Mouse (Mus musculus) G1E (cell line): ENCODE measurements around the gene Lef1.

Experiments used
- CTCF ChIP-seq: IDR thresholded peaks from 2 replicates; pipeline ENCODE4 v1.5.1; 2012; ENCODE audit warnings: low read depth, low read length, inconsistent platforms, mixed read lengths
- POLR2AphosphoS5 ChIP-seq: IDR thresholded peaks from 2 replicates; pipeline ENCODE4 v1.6.1; 2012; ENCODE audit warnings: low read depth, low read length, inconsistent platforms; ENCODE audit not compliant: insufficient replicate concordance

- TF ChIP-seq CTCF (no peak), POLR2AphosphoS5 (no peak)
These were observed 136.3 kb downstream of the Lef1 start for GRCm38 (mm10) chr3:131246579-131247046.
